Mouse (Mus musculus): Measurements from ENCODE around the gene Nupl1.

- TF ChIP-seq CTCF (IDR thresholded peaks at IDR 0.05; ENCODE audit: borderline replicate concordance, control insufficient read depth, extremely low read depth, insufficient read depth, low read length, poor library complexity) (no peak), POLR2A (IDR thresholded peaks at IDR 0.05; ENCODE audit: control insufficient read depth, extremely low read depth, insufficient read depth, low read length, poor library complexity) (no peak)
These were observed 46.2 kb downstream of the Nupl1 start for GRCm38 (mm10) chr14:60204993-60205392.
